Mouse (Mus musculus): ENCODE results near the gene Utp6. TPM values are rescaled to one million over a fixed set of nuclear protein-coding genes. Genes with fewer than 3 reads are reported as not detected.
A peak's percentile ranks its signal among the peaks of the same experiment; 100 is the strongest.

Gene Utp6
- polyA plus RNA-seq, 1 experiment from 2014 or later: 47.3 TPM

GRCm38 (mm10) chr11:79967752-79968151, 5.6 kb upstream of the Utp6 start:
- no peaks in the 10 kb centered on the region for H3K9me3 ChIP-seq (replicated peaks; ENCODE audit: control insufficient read depth, low read length)
- no peak for ATAC-seq (replicated peaks; ENCODE audit: insufficient number of reproducible peaks, low FRiP score, low TSS enrichment)
- no peak overlapping the region for H3K27ac ChIP-seq (ENCODE audit: low read depth, low read length)
- H3K4me1 ChIP-seq (ENCODE audit: control insufficient read depth, insufficient read depth, low read length): no peaks in the 10 kb centered on the region
- no peak overlapping the region for H3K4me3 ChIP-seq (ENCODE audit: low read depth, low read length)
- H3K4me2 ChIP-seq: no peak overlapping the region
- no peaks in the 10 kb centered on the region for H3K36me3 ChIP-seq (ENCODE audit: control insufficient read depth, insufficient read depth, low read length)
- no peaks in the 10 kb centered on the region for H3K27me3 ChIP-seq (ENCODE audit: control insufficient read depth, insufficient read depth, low read length)
- H3K9ac ChIP-seq (ENCODE audit: low read depth, low read length): 0 out of 2 replicates have a peak overlapping the region, but pooled peaks have one; percentile 3
- WGBS (ENCODE audit: insufficient replicate concordance): 72% methylated on average over 10 of the region's 10 CpGs

GRCm38 (mm10) chr11:79965896-79966295, 3.7 kb upstream of the Utp6 start:
- no peak for ATAC-seq (replicated peaks; ENCODE audit: insufficient number of reproducible peaks, low FRiP score, low TSS enrichment)
- Histone ChIP-seq H3K27ac (ENCODE audit: low read depth, low read length) (no peak overlapping the region), H3K27me3 (ENCODE audit: control insufficient read depth, insufficient read depth, low read length) (no peaks in the 10 kb centered on the region), H3K9me3 (replicated peaks; ENCODE audit: control insufficient read depth, low read length) (no peaks in the 10 kb centered on the region), H3K36me3 (ENCODE audit: control insufficient read depth, insufficient read depth, low read length) (no peaks in the 10 kb centered on the region), H3K4me2 (no peak overlapping the region), H3K4me1 (ENCODE audit: control insufficient read depth, insufficient read depth, low read length) (peaks cover 3% of the 10 kb centered on the region; the same call in 1 of the 2 replicates), H3K9ac (ENCODE audit: low read depth, low read length) (no peak overlapping the region), H3K4me3 (ENCODE audit: low read depth, low read length) (no peak overlapping the region)
- WGBS (ENCODE audit: insufficient replicate concordance): 73% methylated on average over 8 of the region's 8 CpGs

GRCm38 (mm10) chr11:79963212-79963974, 1.2 kb upstream of the Utp6 start:
- ATAC-seq (replicated peaks; ENCODE audit: insufficient number of reproducible peaks, low FRiP score, low TSS enrichment): no peak
- Histone ChIP-seq H3K4me1 (ENCODE audit: control insufficient read depth, insufficient read depth, low read length) (peaks cover 3% of the 10 kb centered on the region; the same call in 1 of the 2 replicates), H3K36me3 (ENCODE audit: control insufficient read depth, insufficient read depth, low read length) (peaks cover 2% of the 10 kb centered on the region), H3K4me3 (ENCODE audit: low read depth, low read length) (peak overlapping the region; percentile 13; the same call in 1 of the 2 replicates), H3K9ac (ENCODE audit: low read depth, low read length) (no peak overlapping the region), H3K9me3 (replicated peaks; ENCODE audit: control insufficient read depth, low read length) (no peaks in the 10 kb centered on the region), H3K4me2 (peak overlapping the region; percentile 83), H3K27ac (ENCODE audit: low read depth, low read length) (no peak overlapping the region), H3K27me3 (ENCODE audit: control insufficient read depth, insufficient read depth, low read length) (no peaks in the 10 kb centered on the region)
- WGBS (ENCODE audit: insufficient replicate concordance): 57% methylated on average over 8 of the region's 8 CpGs

- Histone ChIP-seq H3K4me1 (ENCODE audit: control insufficient read depth, insufficient read depth, low read length) (peaks cover 3% of the 10 kb centered on the region; the same call in 1 of the 2 replicates), H3K9me3 (replicated peaks; ENCODE audit: control insufficient read depth, low read length) (no peaks in the 10 kb centered on the region), H3K27me3 (ENCODE audit: control insufficient read depth, insufficient read depth, low read length) (no peaks in the 10 kb centered on the region), H3K27ac (ENCODE audit: low read depth, low read length) (no peak overlapping the region), H3K9ac (ENCODE audit: low read depth, low read length) (peak overlapping the region; percentile 25; the same call in 1 of the 2 replicates), H3K36me3 (ENCODE audit: control insufficient read depth, insufficient read depth, low read length) (peaks cover 6% of the 10 kb centered on the region), H3K4me2 (peak overlapping the region; percentile 83), H3K4me3 (ENCODE audit: low read depth, low read length) (peak overlapping the region; percentile 79)
- 8% methylated on average over 9 of the region's 9 CpGs for WGBS (ENCODE audit: insufficient replicate concordance)
- no peak for ATAC-seq (replicated peaks; ENCODE audit: insufficient number of reproducible peaks, low FRiP score, low TSS enrichment)
Measured at GRCm38 (mm10) chr11:79962877-79963183, 640 bp upstream of the Utp6 start.

- peak overlapping the region; percentile 79 for H3K4me3 ChIP-seq (ENCODE audit: low read depth, low read length)
- H3K36me3 ChIP-seq (ENCODE audit: control insufficient read depth, insufficient read depth, low read length): peaks cover 9% of the 10 kb centered on the region
- H3K4me1 ChIP-seq (ENCODE audit: control insufficient read depth, insufficient read depth, low read length): peaks cover 3% of the 10 kb centered on the region; the same call in 1 of the 2 replicates
- peak overlapping the region; percentile 83 for H3K4me2 ChIP-seq
- 0 out of 2 replicates have a peak, but pooled peaks have one; percentile 25 for ATAC-seq (replicated peaks; ENCODE audit: insufficient number of reproducible peaks, low FRiP score, low TSS enrichment)
- H3K27me3 ChIP-seq (ENCODE audit: control insufficient read depth, insufficient read depth, low read length): no peaks in the 10 kb centered on the region
- H3K9me3 ChIP-seq (replicated peaks; ENCODE audit: control insufficient read depth, low read length): no peaks in the 10 kb centered on the region
- H3K9ac ChIP-seq (ENCODE audit: low read depth, low read length): peak overlapping the region; percentile 86
- H3K27ac ChIP-seq (ENCODE audit: low read depth, low read length): peak overlapping the region; percentile 78
- 5% methylated on average over 27 of the region's 27 CpGs for WGBS (ENCODE audit: insufficient replicate concordance)
Measured at GRCm38 (mm10) chr11:79961346-79962124, 655 bp downstream of the Utp6 start.

- H3K4me1 ChIP-seq (ENCODE audit: control insufficient read depth, insufficient read depth, low read length): no peaks in the 10 kb centered on the region
- no peaks in the 10 kb centered on the region for H3K27me3 ChIP-seq (ENCODE audit: control insufficient read depth, insufficient read depth, low read length)
- no peak overlapping the region for H3K27ac ChIP-seq (ENCODE audit: low read depth, low read length)
- H3K36me3 ChIP-seq (ENCODE audit: control insufficient read depth, insufficient read depth, low read length): peaks cover 40% of the 10 kb centered on the region
- WGBS (ENCODE audit: insufficient replicate concordance): 94% methylated on average over 3 of the region's 3 CpGs
- no peak overlapping the region for H3K4me3 ChIP-seq (ENCODE audit: low read depth, low read length)
- no peaks in the 10 kb centered on the region for H3K9me3 ChIP-seq (replicated peaks; ENCODE audit: control insufficient read depth, low read length)
- ATAC-seq (replicated peaks; ENCODE audit: insufficient number of reproducible peaks, low FRiP score, low TSS enrichment): no peak
- H3K9ac ChIP-seq (ENCODE audit: low read depth, low read length): no peak overlapping the region
- H3K4me2 ChIP-seq: no peak overlapping the region
Measured at GRCm38 (mm10) chr11:79947265-79947664, 14.9 kb downstream of the Utp6 start.

- peak; percentile 71 for ATAC-seq (replicated peaks; ENCODE audit: insufficient number of reproducible peaks, low FRiP score, low TSS enrichment)
- H3K4me2 ChIP-seq: peak overlapping the region; percentile 31
- 0 out of 2 replicates have a peak overlapping the region, but pooled peaks have one; percentile 5 for H3K4me3 ChIP-seq (ENCODE audit: low read depth, low read length)
- H3K27me3 ChIP-seq (ENCODE audit: control insufficient read depth, insufficient read depth, low read length): no peaks in the 10 kb centered on the region
- no peaks in the 10 kb centered on the region for H3K4me1 ChIP-seq (ENCODE audit: control insufficient read depth, insufficient read depth, low read length)
- no peaks in the 10 kb centered on the region for H3K9me3 ChIP-seq (replicated peaks; ENCODE audit: control insufficient read depth, low read length)
- 0 out of 2 replicates have a peak overlapping the region, but pooled peaks have one; percentile 0 for H3K9ac ChIP-seq (ENCODE audit: low read depth, low read length)
- no peak overlapping the region; the same call in 1 of the 2 replicates for H3K27ac ChIP-seq (ENCODE audit: low read depth, low read length)
- WGBS (ENCODE audit: insufficient replicate concordance): 73% methylated on average over 7 of the region's 7 CpGs
- H3K36me3 ChIP-seq (ENCODE audit: control insufficient read depth, insufficient read depth, low read length): peaks cover 36% of the 10 kb centered on the region
Measured at GRCm38 (mm10) chr11:79943601-79944000, 18.6 kb downstream of the Utp6 start.

- no peaks in the 10 kb centered on the region for H3K4me1 ChIP-seq (ENCODE audit: control insufficient read depth, insufficient read depth, low read length)
- 88% methylated on average over 8 of the region's 8 CpGs for WGBS (ENCODE audit: insufficient replicate concordance)
- 0 out of 2 replicates have a peak overlapping the region, but pooled peaks have one; percentile 5 for H3K4me3 ChIP-seq (ENCODE audit: low read depth, low read length)
- H3K4me2 ChIP-seq: peak overlapping the region; percentile 31
- no peak overlapping the region for H3K9ac ChIP-seq (ENCODE audit: low read depth, low read length)
- H3K27ac ChIP-seq (ENCODE audit: low read depth, low read length): no peak overlapping the region
- no peak for ATAC-seq (replicated peaks; ENCODE audit: insufficient number of reproducible peaks, low FRiP score, low TSS enrichment)
- H3K27me3 ChIP-seq (ENCODE audit: control insufficient read depth, insufficient read depth, low read length): no peaks in the 10 kb centered on the region
- H3K36me3 ChIP-seq (ENCODE audit: control insufficient read depth, insufficient read depth, low read length): peaks cover 35% of the 10 kb centered on the region
- H3K9me3 ChIP-seq (replicated peaks; ENCODE audit: control insufficient read depth, low read length): no peaks in the 10 kb centered on the region
Measured at GRCm38 (mm10) chr11:79943136-79943535, 19.1 kb downstream of the Utp6 start.
